ENCODE assay signal across 10 mouse cellular contexts in the genomic region with DNA sequence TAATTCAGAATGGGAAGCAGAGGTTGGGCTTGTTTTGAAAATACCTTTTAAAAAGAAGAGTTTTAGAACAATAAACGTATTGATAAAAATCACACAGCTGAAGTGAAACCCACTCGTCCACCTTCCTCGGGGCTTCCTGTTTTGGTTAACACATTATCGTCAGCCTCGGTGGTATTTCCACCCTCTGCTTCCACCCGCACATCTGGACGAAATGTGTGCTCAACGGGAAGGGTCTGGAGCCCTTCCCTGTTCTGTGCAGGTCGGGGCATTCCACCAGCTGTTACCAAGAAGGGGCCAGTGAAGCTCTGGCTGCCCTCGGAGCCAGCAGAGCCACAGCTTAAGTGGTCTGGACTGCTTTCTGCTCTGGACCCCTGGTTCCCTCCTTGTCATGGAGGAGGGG.
DNase-seq lines count a peak whose midpoint lies in the region; ATAC-seq and TF ChIP-seq lines count a peak whose summit lies in the region.
"Had no signal": no experiment of that assay in that cellular context is flagged by ENCODE, and none has a peak within 500 bp of the region (broad histone marks: within the 10 kb centered on the region; RNA-seq: fewer than 3 reads in every experiment).

No protein-coding gene starts in this region.

- H3K4me3 ChIP-seq in heart, postnatal 0 days (ENCODE audit: low read depth, low read length): no peak overlapping the region
- no peak overlapping the region for H3K4me3 ChIP-seq in limb, embryonic 15.5 days

- no peaks in the 10 kb centered on the region for H3K9me3 ChIP-seq in heart, postnatal 0 days (replicated peaks; ENCODE audit: control insufficient read depth, low read length)
- H3K9me3 ChIP-seq in limb, embryonic 15.5 days: no peaks in the 10 kb centered on the region

- H3K4me1 ChIP-seq in heart, postnatal 0 days (ENCODE audit: control insufficient read depth, insufficient read depth): peaks cover 20% of the 10 kb centered on the region
- peaks cover 10% of the 10 kb centered on the region; the same call in 1 of the 2 replicates for H3K4me1 ChIP-seq in limb, embryonic 15.5 days

- TF ChIP-seq EP300 in heart, postnatal 0 days (IDR thresholded peaks at IDR 0.05; ENCODE audit: low read depth): no peak

- H3K27me3 ChIP-seq in heart, postnatal 0 days (ENCODE audit: control insufficient read depth, insufficient read depth, low read length): no peaks in the 10 kb centered on the region
- H3K27me3 ChIP-seq in limb, embryonic 15.5 days: no peaks in the 10 kb centered on the region

- no peaks in the 10 kb centered on the region for H3K36me3 ChIP-seq in heart, postnatal 0 days (replicated peaks; ENCODE audit: control insufficient read depth, insufficient read depth, low read length)
- H3K36me3 ChIP-seq in limb, embryonic 15.5 days: no peaks in the 10 kb centered on the region

- H3K27ac ChIP-seq in heart, postnatal 0 days (ENCODE audit: low read depth): no peak overlapping the region
- peak overlapping the region; percentile 54; the same call in 1 of the 2 replicates for H3K27ac ChIP-seq in limb, embryonic 15.5 days

- intact Hi-C loops in heart, postnatal 25 days (cut with DNase I): no loop called here

- H3K4me2 ChIP-seq in heart, postnatal 0 days (ENCODE audit: low read depth, low read length): peak overlapping the region; percentile 17; the same call in 1 of the 2 replicates
- H3K4me2 ChIP-seq in limb, embryonic 15.5 days: peak overlapping the region; percentile 27

- 63% methylated on average over 10 of the region's 10 CpGs for WGBS in heart, postnatal 0 days
- WGBS in limb, embryonic 15.5 days: 13% methylated on average over 10 of the region's 10 CpGs

- TF ChIP-seq CTCF in heart, postnatal 0 days (IDR thresholded peaks at IDR 0.05; ENCODE audit: low read depth): no peak

- H3K9ac ChIP-seq in heart, postnatal 0 days (replicated peaks; ENCODE audit: low read depth, low read length): no peak overlapping the region
- H3K9ac ChIP-seq in limb, embryonic 15.5 days: no peak overlapping the region

- DNase-seq in heart, postnatal 0 days (ENCODE audit: low spot score): no peak
- no peak for DNase-seq in heart, postnatal 25 days (ENCODE audit: low spot score)
- peak; percentile 55 to 58 for DNase-seq in B cell, adult 2 months
- peak; percentile 65 for DNase-seq in embryo, embryonic 11 days
- DNase-seq in ovary, postnatal 36 days (ENCODE audit: low spot score): no peak
- DNase-seq in layer of hippocampus, adult 9-10 months (ENCODE audit: low spot score): no peak
- DNase-seq in right cerebral cortex, postnatal 10 days (ENCODE audit: low spot score in 2 of 2): no peak
- DNase-seq: adrenal gland, adult 8-10 months; kidney, adult 18-20 months had no signal

- ATAC-seq in heart, postnatal 0 days (ENCODE audit: insufficient read depth, low read depth): no peak
- ATAC-seq in limb, embryonic 15.5 days (ENCODE audit: insufficient number of reproducible peaks, low FRiP score, low TSS enrichment, low read depth): no peak

Comparison
In these comparisons a context has a peak if more than half of its experiments do, and no peak if none do; other contexts are left out.
1. DNase-seq: peak in B cell, adult 2 months (2 of 2) and embryo, embryonic 11 days (single experiment); none in heart, postnatal 0 days (single experiment), heart, postnatal 25 days (single experiment), ovary, postnatal 36 days (single experiment), layer of hippocampus, adult 9-10 months (single experiment) and right cerebral cortex, postnatal 10 days (0 of 2).